19 mouse cellular contexts compared by ENCODE assay signal in the genomic region with DNA sequence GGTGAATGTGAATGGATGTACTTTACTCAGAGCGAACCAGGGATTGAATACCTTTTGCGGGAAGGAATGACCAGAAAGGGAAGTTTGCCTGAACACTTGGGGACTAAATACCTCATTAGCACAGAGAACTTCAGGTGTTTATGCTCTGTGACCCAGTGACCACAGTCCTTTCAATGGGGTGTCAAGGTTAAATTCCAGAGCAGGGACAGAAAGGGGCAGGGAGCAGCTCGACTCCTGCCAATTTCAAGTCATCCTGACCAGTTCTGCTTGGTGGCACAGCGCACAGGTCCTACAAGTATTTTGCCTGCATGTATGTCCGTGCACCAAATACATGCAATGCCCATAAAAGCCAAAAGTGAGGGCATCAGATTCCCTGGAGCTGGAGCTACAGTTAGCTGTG. TPM values are rescaled to one million over a fixed set of nuclear protein-coding genes. Genes with fewer than 3 reads are reported as not detected.
DNase-seq lines count a peak whose midpoint lies in the region; ATAC-seq and TF ChIP-seq lines count a peak whose summit lies in the region.
"Had no signal": no experiment of that assay in that cellular context is flagged by ENCODE, and none has a peak within 500 bp of the region (broad histone marks: within the 10 kb centered on the region; RNA-seq: fewer than 3 reads in every experiment).

No protein-coding gene starts in this region.

- no peak for ATAC-seq in heart, embryonic 13.5 days (ENCODE audit: extremely low read depth, insufficient number of reproducible peaks, low FRiP score, low TSS enrichment)
- ATAC-seq in liver, embryonic 11.5 days (replicated peaks; ENCODE audit: low FRiP score), result no peak
- ATAC-seq in embryonic facial prominence, embryonic 14.5 days (ENCODE audit: low read depth), result no peak
- ATAC-seq in kidney, embryonic 16.5 days (ENCODE audit: low FRiP score, low TSS enrichment), result no peak
- ATAC-seq: intestine, postnatal 0 days; liver, postnatal 0 days had no signal

- H3K4me1 ChIP-seq in heart, embryonic 13.5 days, result peaks cover 25% of the 10 kb centered on the region
- no peaks in the 10 kb centered on the region for H3K4me1 ChIP-seq in liver, adult 2 months (ENCODE audit: control insufficient read depth, insufficient read depth, low read length)
- H3K4me1 ChIP-seq in liver, embryonic 11.5 days (replicated peaks; ENCODE audit: control insufficient read depth, insufficient read depth, low read length), result no peaks in the 10 kb centered on the region
- peaks cover 3% of the 10 kb centered on the region; the same call in 1 of the 2 replicates for H3K4me1 ChIP-seq in embryonic facial prominence, embryonic 14.5 days (ENCODE audit: control insufficient read depth, insufficient read depth, low read length)
- H3K4me1 ChIP-seq in kidney, embryonic 16.5 days (ENCODE audit: insufficient read depth, low read length), result peaks cover 9% of the 10 kb centered on the region

- DNase-seq in heart, adult 11 months, result no peak
- peak; percentile 56 for DNase-seq in liver, adult 2 months (ENCODE audit: extremely low read depth, low read depth, low spot score)
- no peak for DNase-seq in liver, embryonic 11.5 days (ENCODE audit: low spot score)
- DNase-seq in embryonic facial prominence, embryonic 14.5 days (ENCODE audit: low spot score), result no peak
- no peak for DNase-seq in thymus, postnatal 14 days
- DNase-seq in testis, postnatal 10 days (ENCODE audit: low spot score), result no peak
- DNase-seq: cerebellum, adult 9-11 months; gastrocnemius, postnatal 25 days; liver, postnatal 0 days had no signal

- no peak for TF ChIP-seq CTCF in liver, adult 2 months (IDR thresholded peaks at IDR 0.05; ENCODE audit: low read depth, low read length)

- H3K4me2 ChIP-seq in heart, embryonic 13.5 days, result no peak overlapping the region; the same call in 1 of the 2 replicates
- no peak overlapping the region for H3K4me2 ChIP-seq in liver, embryonic 11.5 days
- H3K4me2 ChIP-seq in embryonic facial prominence, embryonic 14.5 days (ENCODE audit: low read depth, low read length), result 0 out of 2 replicates have a peak overlapping the region, but pooled peaks have one; percentile 23
- peak overlapping the region; percentile 43; the same call in 1 of the 2 replicates for H3K4me2 ChIP-seq in kidney, embryonic 16.5 days (replicated peaks; ENCODE audit: low read depth, low read length)

- H3K4me3 ChIP-seq in heart, embryonic 13.5 days, result no peak overlapping the region
- H3K4me3 ChIP-seq in liver, adult 2 months (ENCODE audit: insufficient read depth, low read depth, low read length), result no peak overlapping the region
- H3K4me3 ChIP-seq in liver, embryonic 11.5 days (ENCODE audit: low read depth, low read length), result no peak overlapping the region
- no peak overlapping the region for H3K4me3 ChIP-seq in embryonic facial prominence, embryonic 14.5 days (ENCODE audit: low read depth, low read length)
- no peak overlapping the region for H3K4me3 ChIP-seq in kidney, embryonic 16.5 days (ENCODE audit: low read length)
- H3K4me3 ChIP-seq: erythroblast, embryonic 14.5 days; myocyte had no signal

- TF ChIP-seq POLR2A in liver, adult 2 months (IDR thresholded peaks at IDR 0.05; ENCODE audit: extremely low read depth, insufficient read depth, low read length), result no peak

- WGBS in heart, embryonic 13.5 days, result 61% methylated on average over 5 of the region's 5 CpGs
- 68% methylated on average over 5 of the region's 5 CpGs for WGBS in liver, adult 2 months
- 60% methylated on average over 5 of the region's 5 CpGs for WGBS in liver, embryonic 11.5 days
- WGBS in embryonic facial prominence, embryonic 14.5 days, result 56% methylated on average over 5 of the region's 5 CpGs
- WGBS in kidney, embryonic 16.5 days, result 54% methylated on average over 5 of the region's 5 CpGs

- H3K9ac ChIP-seq in heart, embryonic 13.5 days, result 0 out of 2 replicates have a peak overlapping the region, but pooled peaks have one; percentile 8
- no peak overlapping the region for H3K9ac ChIP-seq in liver, adult 2 months (ENCODE audit: low read depth, low read length)
- no peak overlapping the region for H3K9ac ChIP-seq in liver, embryonic 11.5 days (ENCODE audit: low read depth, low read length)
- no peak overlapping the region for H3K9ac ChIP-seq in embryonic facial prominence, embryonic 14.5 days (ENCODE audit: low read depth, low read length)
- H3K9ac ChIP-seq in kidney, embryonic 16.5 days (replicated peaks; ENCODE audit: low read length), result no peak overlapping the region
- H3K9ac ChIP-seq: hindbrain, embryonic 14.5 days; liver, postnatal 0 days had no signal

- H3K36me3 ChIP-seq in heart, embryonic 13.5 days, result no peaks in the 10 kb centered on the region
- no peaks in the 10 kb centered on the region for H3K36me3 ChIP-seq in liver, adult 2 months (ENCODE audit: control insufficient read depth, insufficient read depth, low read length)
- no peaks in the 10 kb centered on the region for H3K36me3 ChIP-seq in liver, embryonic 11.5 days (ENCODE audit: control insufficient read depth, insufficient read depth, low read length)
- no peaks in the 10 kb centered on the region for H3K36me3 ChIP-seq in embryonic facial prominence, embryonic 14.5 days (ENCODE audit: control insufficient read depth, insufficient read depth, low read length)
- no peaks in the 10 kb centered on the region for H3K36me3 ChIP-seq in kidney, embryonic 16.5 days (ENCODE audit: insufficient read depth, low read length)
- H3K36me3 ChIP-seq: G1E had no signal

- H3K9me3 ChIP-seq in heart, embryonic 13.5 days, result no peaks in the 10 kb centered on the region
- H3K9me3 ChIP-seq in liver, embryonic 11.5 days (ENCODE audit: control insufficient read depth, low read length), result no peaks in the 10 kb centered on the region
- H3K9me3 ChIP-seq in embryonic facial prominence, embryonic 14.5 days (ENCODE audit: control insufficient read depth, low read length), result no peaks in the 10 kb centered on the region
- no peaks in the 10 kb centered on the region for H3K9me3 ChIP-seq in kidney, embryonic 16.5 days (ENCODE audit: low read length)
- H3K9me3 ChIP-seq: G1E had no signal

- H3K27ac ChIP-seq in heart, embryonic 13.5 days (replicated peaks), result peak overlapping the region; percentile 61
- no peak overlapping the region for H3K27ac ChIP-seq in liver, adult 2 months (replicated peaks; ENCODE audit: insufficient read depth, low read depth, low read length)
- no peak overlapping the region for H3K27ac ChIP-seq in liver, embryonic 11.5 days (ENCODE audit: low read depth, low read length)
- H3K27ac ChIP-seq in embryonic facial prominence, embryonic 14.5 days (replicated peaks; ENCODE audit: low read depth, low read length), result no peak overlapping the region
- H3K27ac ChIP-seq in kidney, embryonic 16.5 days (ENCODE audit: low read length), result peak overlapping the region; percentile 56; the same call in 1 of the 2 replicates
- H3K27ac ChIP-seq: hindbrain, embryonic 14.5 days had no signal

- no peaks in the 10 kb centered on the region for H3K79me2 ChIP-seq in liver, adult 2 months (ENCODE audit: control insufficient read depth, insufficient read depth, low read length)

- peaks cover 37% of the 10 kb centered on the region for H3K27me3 ChIP-seq in heart, embryonic 13.5 days (replicated peaks)
- H3K27me3 ChIP-seq in liver, adult 2 months (ENCODE audit: control insufficient read depth, insufficient read depth, low read length), result no peaks in the 10 kb centered on the region; the same call in 1 of the 2 replicates
- peaks cover 59% of the 10 kb centered on the region for H3K27me3 ChIP-seq in liver, embryonic 11.5 days (replicated peaks; ENCODE audit: control insufficient read depth, insufficient read depth, low read length)
- H3K27me3 ChIP-seq in embryonic facial prominence, embryonic 14.5 days (replicated peaks; ENCODE audit: control insufficient read depth, insufficient read depth, low read length), result peaks cover 12% of the 10 kb centered on the region
- H3K27me3 ChIP-seq in kidney, embryonic 16.5 days (ENCODE audit: insufficient read depth, low read length), result peaks cover 19% of the 10 kb centered on the region; the same call in 1 of the 2 replicates

RNA-seq across cellular contexts. Expression of gene Onecut3, which starts 29.6 kb away (rescaled TPM):
- polyA plus RNA-seq in heart, embryonic 13.5 days (2015; fragmentation: Nextera tagmentation; extraction: Ambion mirVana), result not detected in 2 replicates
- total RNA-seq in liver, adult 2 months (2014; rRNA removed), result not detected in 2 replicates
- polyA plus RNA-seq in liver, adult 2 months (2012; rRNA removed), result not detected in 2 replicates
- polyA plus RNA-seq in liver, embryonic 11.5 days (2014; fragmentation: Nextera tagmentation; extraction: Ambion mirVana), result 0.94 and 1.3 TPM in 2 replicates
- not detected in 2 replicates for polyA plus RNA-seq in embryonic facial prominence, embryonic 14.5 days (2014; fragmentation: Nextera tagmentation; extraction: Ambion mirVana)
- polyA plus RNA-seq in kidney, embryonic 16.5 days (2015; fragmentation: Nextera tagmentation; extraction: Ambion mirVana), result not detected in 2 replicates
- total RNA-seq: adrenal gland, postnatal 4 days; gastrocnemius, postnatal 25 days; megakaryocyte-erythroid progenitor cell, adult 5-6 weeks had no signal
- polyA plus RNA-seq: erythroblast, embryonic 14.5 days; G1E; heart, embryonic 16.5 days; liver, postnatal 0 days; myocyte had no signal

RNA-seq across cellular contexts. Expression of gene Tcf3, which starts 31.6 kb away (rescaled TPM):
- polyA plus RNA-seq in heart, embryonic 13.5 days (2015; fragmentation: Nextera tagmentation; extraction: Ambion mirVana), result 55.9 and 57.6 TPM in 2 replicates
- 6.4 and 9.9 TPM in 2 replicates for total RNA-seq in liver, adult 2 months (2014; rRNA removed)
- 19.6 and 20.2 TPM in 2 replicates for polyA plus RNA-seq in liver, adult 2 months (2012; rRNA removed)
- polyA plus RNA-seq in liver, embryonic 11.5 days (2014; fragmentation: Nextera tagmentation; extraction: Ambion mirVana), result 148 and 149 TPM in 2 replicates
- 93.7 and 112 TPM in 2 replicates for polyA plus RNA-seq in embryonic facial prominence, embryonic 14.5 days (2014; fragmentation: Nextera tagmentation; extraction: Ambion mirVana)
- polyA plus RNA-seq in kidney, embryonic 16.5 days (2015; fragmentation: Nextera tagmentation; extraction: Ambion mirVana), result 118 and 126 TPM in 2 replicates

RNA-seq across cellular contexts. Expression of gene Uqcr11, which starts 58.4 kb away (rescaled TPM):
- 1,246 and 1,505 TPM in 2 replicates for polyA plus RNA-seq in heart, embryonic 13.5 days (2015; fragmentation: Nextera tagmentation; extraction: Ambion mirVana)
- 1,362 and 1,401 TPM in 2 replicates for total RNA-seq in liver, adult 2 months (2014; rRNA removed)
- polyA plus RNA-seq in liver, adult 2 months (2012; rRNA removed), result 2,210 and 2,521 TPM in 2 replicates
- polyA plus RNA-seq in liver, embryonic 11.5 days (2014; fragmentation: Nextera tagmentation; extraction: Ambion mirVana), result 835 and 866 TPM in 2 replicates
- polyA plus RNA-seq in embryonic facial prominence, embryonic 14.5 days (2014; fragmentation: Nextera tagmentation; extraction: Ambion mirVana), result 751 and 879 TPM in 2 replicates
- 840 and 906 TPM in 2 replicates for polyA plus RNA-seq in kidney, embryonic 16.5 days (2015; fragmentation: Nextera tagmentation; extraction: Ambion mirVana)

Comparison
In these comparisons a context has a peak if more than half of its experiments do, and no peak if none do; other contexts are left out.
1. H3K27ac ChIP-seq: peak in heart, embryonic 13.5 days (single experiment) and kidney, embryonic 16.5 days (single experiment); none in liver, adult 2 months (single experiment), liver, embryonic 11.5 days (single experiment) and embryonic facial prominence, embryonic 14.5 days (single experiment).
2. H3K4me2 ChIP-seq: peak in embryonic facial prominence, embryonic 14.5 days (single experiment) and kidney, embryonic 16.5 days (single experiment); none in heart, embryonic 13.5 days (single experiment) and liver, embryonic 11.5 days (single experiment).